In the genomic region with DNA sequence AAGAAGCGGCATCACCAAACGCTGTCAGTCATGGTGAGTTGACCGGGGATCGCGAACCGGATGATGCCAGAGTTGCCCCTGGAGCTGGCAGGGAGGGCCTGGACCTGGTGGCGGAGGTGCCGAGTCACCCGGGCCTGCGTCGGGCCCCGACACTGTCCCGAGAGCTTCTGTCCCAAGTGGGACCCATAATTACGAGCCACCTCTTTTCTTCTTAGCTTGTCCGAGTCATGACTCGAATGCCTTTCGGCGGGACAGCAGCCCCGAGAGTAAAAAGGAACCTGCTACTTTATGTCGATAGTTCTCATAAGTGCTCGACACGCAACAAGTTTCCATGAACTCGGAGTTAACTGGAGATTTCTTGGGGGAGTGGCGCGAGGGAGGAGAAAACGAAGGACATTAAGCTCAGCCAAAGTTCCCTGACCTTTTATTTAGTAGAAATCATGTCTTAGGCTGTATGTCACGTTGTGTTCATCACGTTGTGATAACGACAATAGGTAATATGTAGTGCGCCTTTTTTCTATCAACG, we compare ENCODE assay signal across 8 mouse cellular contexts. TPM values are rescaled to one million over a fixed set of nuclear protein-coding genes. Genes with fewer than 3 reads are reported as not detected.
DNase-seq lines count a peak whose midpoint lies in the region; ATAC-seq and TF ChIP-seq lines count a peak whose summit lies in the region.

No protein-coding gene starts in this region.

- H3K9ac ChIP-seq in embryonic facial prominence, embryonic 14.5 days (ENCODE audit: low read depth, low read length) = peak overlapping the region; percentile 90
- H3K9ac ChIP-seq in intestine, embryonic 16.5 days (ENCODE audit: low read depth, low read length) = peak overlapping the region; percentile 79
- H3K9ac ChIP-seq in neural tube, embryonic 12.5 days = peak overlapping the region; percentile 81

- H3K9me3 ChIP-seq in embryonic facial prominence, embryonic 14.5 days (ENCODE audit: control insufficient read depth, low read length) = no peaks in the 10 kb centered on the region
- H3K9me3 ChIP-seq in intestine, embryonic 16.5 days (ENCODE audit: control insufficient read depth, low read length) = no peaks in the 10 kb centered on the region
- no peaks in the 10 kb centered on the region for H3K9me3 ChIP-seq in neural tube, embryonic 12.5 days

- 1% methylated on average over 31 of the region's 31 CpGs for WGBS in lung, adult 2 months
- 2% methylated on average over 31 of the region's 31 CpGs for WGBS in embryonic facial prominence, embryonic 14.5 days
- 1% methylated on average over 31 of the region's 31 CpGs for WGBS in intestine, embryonic 16.5 days
- 3% methylated on average over 31 of the region's 31 CpGs for WGBS in neural tube, embryonic 12.5 days

- peaks cover 3% of the 10 kb centered on the region; the same call in 1 of the 2 replicates for H3K4me1 ChIP-seq in lung, adult 2 months (ENCODE audit: control insufficient read depth, insufficient read depth, low read length)
- H3K4me1 ChIP-seq in embryonic facial prominence, embryonic 14.5 days (ENCODE audit: control insufficient read depth, insufficient read depth, low read length) = peaks cover 6% of the 10 kb centered on the region
- peaks cover 11% of the 10 kb centered on the region for H3K4me1 ChIP-seq in intestine, embryonic 16.5 days (ENCODE audit: control insufficient read depth, insufficient read depth, low read length)
- peaks cover 14% of the 10 kb centered on the region for H3K4me1 ChIP-seq in neural tube, embryonic 12.5 days

- DNase-seq in lung, adult 2 months = no peak
- no peak for DNase-seq in lung, postnatal 25 days (ENCODE audit: low spot score)
- DNase-seq in embryonic facial prominence, embryonic 14.5 days (ENCODE audit: low spot score) = peak; percentile 9
- no peak for DNase-seq in layer of hippocampus, adult 11-12 months (ENCODE audit: low spot score)
- no peak for DNase-seq in right cerebral cortex, postnatal 10 days (ENCODE audit: low spot score in 2 of 2)
- DNase-seq in B cell, adult 2 months = no peak

- H3K4me2 ChIP-seq in embryonic facial prominence, embryonic 14.5 days (ENCODE audit: low read depth, low read length) = peak overlapping the region; percentile 82
- peak overlapping the region; percentile 70 for H3K4me2 ChIP-seq in intestine, embryonic 16.5 days (ENCODE audit: low read depth, low read length)
- peak overlapping the region; percentile 71 for H3K4me2 ChIP-seq in neural tube, embryonic 12.5 days (replicated peaks)

- H3K27me3 ChIP-seq in embryonic facial prominence, embryonic 14.5 days (replicated peaks; ENCODE audit: control insufficient read depth, insufficient read depth, low read length) = no peaks in the 10 kb centered on the region
- H3K27me3 ChIP-seq in intestine, embryonic 16.5 days (replicated peaks; ENCODE audit: control insufficient read depth, insufficient read depth, low read length) = no peaks in the 10 kb centered on the region
- no peaks in the 10 kb centered on the region for H3K27me3 ChIP-seq in neural tube, embryonic 12.5 days (replicated peaks)

- peaks cover 42% of the 10 kb centered on the region for H3K36me3 ChIP-seq in embryonic facial prominence, embryonic 14.5 days (ENCODE audit: control insufficient read depth, insufficient read depth, low read length)
- peaks cover 4% of the 10 kb centered on the region; the same call in 1 of the 2 replicates for H3K36me3 ChIP-seq in intestine, embryonic 16.5 days (ENCODE audit: control insufficient read depth, insufficient read depth, low read length)
- H3K36me3 ChIP-seq in neural tube, embryonic 12.5 days = peaks cover 41% of the 10 kb centered on the region

- peak overlapping the region; percentile 79 for H3K27ac ChIP-seq in embryonic facial prominence, embryonic 14.5 days (replicated peaks; ENCODE audit: low read depth, low read length)
- peak overlapping the region; percentile 73; the same call in 1 of the 2 replicates for H3K27ac ChIP-seq in intestine, embryonic 16.5 days (ENCODE audit: low read length)
- no peak overlapping the region for H3K27ac ChIP-seq in neural tube, embryonic 12.5 days

- peak overlapping the region; percentile 99 for H3K4me3 ChIP-seq in lung, adult 2 months (replicated peaks; ENCODE audit: extremely low read depth, low read depth, low read length)
- H3K4me3 ChIP-seq in embryonic facial prominence, embryonic 14.5 days (ENCODE audit: low read depth, low read length) = peak overlapping the region; percentile 75
- peak overlapping the region; percentile 70 for H3K4me3 ChIP-seq in intestine, embryonic 16.5 days (ENCODE audit: low read length)
- H3K4me3 ChIP-seq in neural tube, embryonic 12.5 days = peak overlapping the region; percentile 82

- no peak for TF ChIP-seq POLR2A in lung, adult 2 months (IDR thresholded peaks at IDR 0.05; ENCODE audit: borderline replicate concordance, extremely low read depth, low read depth, low read length)

- ATAC-seq in embryonic facial prominence, embryonic 14.5 days (ENCODE audit: low read depth) = peak; percentile 19; the same call in 1 of the 2 replicates
- ATAC-seq in intestine, embryonic 16.5 days = peak; percentile 45
- ATAC-seq in neural tube, embryonic 12.5 days (ENCODE audit: low FRiP score, low read depth) = peak; percentile 58

- no peak for TF ChIP-seq CTCF in lung, adult 2 months (IDR thresholded peaks at IDR 0.05; ENCODE audit: insufficient read depth, low read length)

RNA-seq across cellular contexts. Expression of a gene that starts 0.7 kb away (rescaled TPM):
- 3.3 and 3.5 TPM in 2 replicates for polyA plus RNA-seq in lung, adult 2 months (2012; rRNA removed)
- polyA plus RNA-seq in embryonic facial prominence, embryonic 14.5 days (2014; fragmentation: Nextera tagmentation; extraction: Ambion mirVana) = 34.5 and 37.8 TPM in 2 replicates
- polyA plus RNA-seq in intestine, embryonic 16.5 days (2015; fragmentation: Nextera tagmentation; extraction: Ambion mirVana) = 29.5 and 33.4 TPM in 2 replicates
- 29.8 and 31.4 TPM in 2 replicates for polyA plus RNA-seq in neural tube, embryonic 12.5 days (2016; fragmentation: Nextera tagmentation; extraction: Ambion mirVana)

RNA-seq across cellular contexts. Expression of a gene that starts 0.9 kb away (rescaled TPM):
- polyA plus RNA-seq in lung, adult 2 months (2012; rRNA removed) = 23.1 and 39.3 TPM in 2 replicates
- polyA plus RNA-seq in embryonic facial prominence, embryonic 14.5 days (2014; fragmentation: Nextera tagmentation; extraction: Ambion mirVana) = 49.2 and 55.5 TPM in 2 replicates
- 58.3 and 61.0 TPM in 2 replicates for polyA plus RNA-seq in intestine, embryonic 16.5 days (2015; fragmentation: Nextera tagmentation; extraction: Ambion mirVana)
- 107 and 111 TPM in 2 replicates for polyA plus RNA-seq in neural tube, embryonic 12.5 days (2016; fragmentation: Nextera tagmentation; extraction: Ambion mirVana)

RNA-seq across cellular contexts. Expression of a gene that starts 23.9 kb away (rescaled TPM):
- polyA plus RNA-seq in lung, adult 2 months (2012; rRNA removed) = 37.4 and 46.3 TPM in 2 replicates
- 20.1 and 22.2 TPM in 2 replicates for polyA plus RNA-seq in embryonic facial prominence, embryonic 14.5 days (2014; fragmentation: Nextera tagmentation; extraction: Ambion mirVana)
- polyA plus RNA-seq in intestine, embryonic 16.5 days (2015; fragmentation: Nextera tagmentation; extraction: Ambion mirVana) = 52.0 and 58.4 TPM in 2 replicates
- polyA plus RNA-seq in neural tube, embryonic 12.5 days (2016; fragmentation: Nextera tagmentation; extraction: Ambion mirVana) = 25.5 and 27.0 TPM in 2 replicates

RNA-seq across cellular contexts. Expression of a gene that starts 23.9 kb away (rescaled TPM):
- 1.8 and 4.4 TPM in 2 replicates for polyA plus RNA-seq in lung, adult 2 months (2012; rRNA removed)
- not detected in 2 replicates for polyA plus RNA-seq in embryonic facial prominence, embryonic 14.5 days (2014; fragmentation: Nextera tagmentation; extraction: Ambion mirVana)
- polyA plus RNA-seq in intestine, embryonic 16.5 days (2015; fragmentation: Nextera tagmentation; extraction: Ambion mirVana) = not detected in 2 replicates
- 0.23 TPM in 1 of 2 replicates, not detected in the other for polyA plus RNA-seq in neural tube, embryonic 12.5 days (2016; fragmentation: Nextera tagmentation; extraction: Ambion mirVana)

RNA-seq across cellular contexts. Expression of a gene that starts 35.8 kb away (rescaled TPM):
- 753 and 874 TPM in 2 replicates for polyA plus RNA-seq in lung, adult 2 months (2012; rRNA removed)
- 35.4 and 39.5 TPM in 2 replicates for polyA plus RNA-seq in embryonic facial prominence, embryonic 14.5 days (2014; fragmentation: Nextera tagmentation; extraction: Ambion mirVana)
- 26.0 and 27.2 TPM in 2 replicates for polyA plus RNA-seq in intestine, embryonic 16.5 days (2015; fragmentation: Nextera tagmentation; extraction: Ambion mirVana)
- polyA plus RNA-seq in neural tube, embryonic 12.5 days (2016; fragmentation: Nextera tagmentation; extraction: Ambion mirVana) = 54.4 and 57.5 TPM in 2 replicates
